Mouse (Mus musculus) left cerebral cortex, adult 2 months (tissue): ENCODE data around the gene A830005F24Rik. TPM values are rescaled to one million over a fixed set of nuclear protein-coding genes. Genes with fewer than 3 reads are reported as not detected.

ENCODE experiments used
- DNase-seq, 2 experiments: peaks; one replicate each; pipeline ENCODE4 v3.0.0; 2021 to 2022; ENCODE audit warnings: low spot score in 2 of 2, mixed read lengths in 1 of 2; ENCODE audit errors: extremely low spot score in 1 of 2
- H3K27ac ChIP-seq: fragments of 200-600 bp; 2 replicates; pipeline ENCODE4 v1.8.1; 2022
- H3K4me3 ChIP-seq: fragments of 200-600 bp; 2 replicates; pipeline ENCODE4 v1.8.1; 2022
- CTCF ChIP-seq: fragments of 200-600 bp; IDR thresholded peaks from 2 replicates; pipeline ENCODE4 v1.8.1; 2022; ENCODE audit warnings: antibody characterized with exemption, mild to moderate bottlenecking, moderate library complexity
- intact Hi-C: fragments of 180-260 bp; cut with DNase I; formaldehyde crosslinking; loops from one replicate; pipeline ENCODE4 v1.15.1; 2025
- long read RNA-seq, 2 experiments: library from polyadenylated mRNA; stranded (forward); transcript quantifications; one replicate each; pipeline ENCODE4 v2.0.0; 2021; ENCODE audit warnings: borderline mapping rate in 2 of 2
- total RNA-seq, 2 experiments: library from RNA; stranded (reverse); gene quantifications; 2 replicates each; pipeline ENCODE4 v1.2.3; 2021

Gene A830005F24Rik
- 1 to 10 TPM; 1.5 to 2.8 TPM for total RNA-seq
- long read RNA-seq, experiment 1, partial matches to known transcripts = 0 of 1 reads
- long read RNA-seq, experiment 1, other reads (novel, unspliced or antisense) = 0 of 1 reads
- long read RNA-seq, experiment 2, partial matches to known transcripts = 0 of 2 reads
- long read RNA-seq, experiment 2, other reads (novel, unspliced or antisense) = 0 of 2 reads

- H3K27ac ChIP-seq = peak within 1 kb of the TSS; percentile 91
- H3K4me3 ChIP-seq = peak within 1 kb of the TSS; percentile 95
- intact Hi-C loops = no loop called here
- TF ChIP-seq CTCF = no peak; the same call in 1 of the 2 replicates
- DNase-seq = peak; percentile 83 to 89
These were observed at the start of gene A830005F24Rik, which contains the start of gene Zfp169 for GRCm38 (mm10) chr13:48513003-48513929. TSS of gene A830005F24Rik (plus strand) at chr13:48513570. TSS of gene Zfp169 (minus strand) at chr13:48513451.

GRCm38 (mm10) chr13:48464170-48464569 is 49.2 kb upstream of the A830005F24Rik start:
- H3K4me3 ChIP-seq = no peak overlapping the region
- intact Hi-C loops = loop anchor here (1.0 to 10.0 kb wide), 6 partner anchors 202 to 1319 kb away; partner anchors contain the start of gene Id4
- peak; percentile 86 for TF ChIP-seq CTCF
- H3K27ac ChIP-seq = no peak overlapping the region
- peak; percentile 80 for DNase-seq

DNA sequence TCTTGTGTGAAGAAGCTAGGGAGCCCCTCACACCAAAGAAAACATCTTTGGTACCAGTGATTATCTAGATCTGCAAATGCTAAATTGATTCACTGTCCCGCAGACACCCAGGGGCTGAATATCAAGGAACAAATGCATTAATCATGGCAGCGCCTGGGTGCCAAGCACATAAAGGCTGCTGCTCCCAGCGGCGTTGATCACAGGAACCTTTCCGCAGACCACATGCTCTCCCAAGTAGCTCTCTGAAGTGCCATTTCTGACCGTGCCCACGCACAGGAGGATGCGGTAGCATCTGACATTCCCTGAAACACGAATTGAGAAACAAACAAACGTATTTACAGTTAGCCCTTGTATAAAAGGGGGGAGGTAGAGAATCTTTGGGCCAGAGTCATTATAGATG is 47.2 kb upstream of the A830005F24Rik start:
- Histone ChIP-seq H3K4me3 (no peak overlapping the region), H3K27ac (no peak overlapping the region)
- intact Hi-C loops = loop anchor here (10.0 kb wide), 2 partner anchors 621 to 1321 kb away; no protein-coding TSS in a partner anchor
- DNase-seq = no peak
- TF ChIP-seq CTCF = no peak

GRCm38 (mm10) chr13:48468656-48469180 is 44.7 kb upstream of the A830005F24Rik start:
- intact Hi-C loops = loop anchor here (10.0 kb wide), 2 partner anchors 624 to 1324 kb away; no protein-coding TSS in a partner anchor
- no peak overlapping the region for H3K27ac ChIP-seq
- DNase-seq = no peak
- TF ChIP-seq CTCF = no peak
- H3K4me3 ChIP-seq = no peak overlapping the region

- DNase-seq = no peak
- H3K27ac ChIP-seq = no peak overlapping the region
These were observed 29.8 kb upstream of the A830005F24Rik start for GRCm38 (mm10) chr13:48483606-48484005.

DNA sequence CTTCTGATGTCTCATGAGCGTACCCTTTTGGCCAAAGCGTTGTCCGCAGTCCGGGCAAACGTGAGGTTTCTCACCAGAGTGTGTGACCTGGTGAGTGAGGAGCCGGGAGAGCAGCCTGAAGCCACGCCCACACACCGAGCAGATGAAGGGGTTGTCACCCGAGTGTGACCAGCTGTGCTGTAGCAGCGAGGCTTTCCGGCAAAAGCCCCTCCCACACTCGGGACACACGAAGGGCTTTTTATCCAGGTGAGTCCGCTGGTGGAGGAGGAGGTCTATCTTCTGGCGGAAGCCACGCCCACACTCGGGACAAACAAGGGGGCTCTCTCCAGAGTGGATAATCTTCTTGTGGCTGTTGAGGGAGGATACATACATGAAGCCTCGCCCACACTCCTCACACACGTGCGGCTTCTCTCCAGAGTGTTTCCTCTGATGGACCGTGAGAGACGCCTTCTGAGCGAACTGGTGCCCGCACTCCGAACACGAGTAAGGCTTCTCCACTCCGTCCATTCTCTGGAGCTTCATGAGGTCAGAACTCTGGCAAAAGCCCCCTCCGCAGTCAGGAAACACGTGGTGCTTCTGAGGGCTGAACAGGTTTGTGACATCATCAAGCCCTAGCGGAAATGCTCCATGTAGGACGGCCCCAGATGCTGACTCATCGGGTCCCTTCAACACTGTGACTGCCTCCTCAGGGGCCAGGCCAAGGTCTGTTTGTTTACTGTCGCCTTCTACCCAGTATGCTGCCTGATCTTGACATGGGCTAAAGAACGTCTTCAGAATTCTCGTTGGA is 22.8 kb upstream of the A830005F24Rik start:
- TF ChIP-seq CTCF = no peak
- intact Hi-C loops = no loop called here
- DNase-seq = no peak
- H3K27ac ChIP-seq = no peak overlapping the region
- no peak overlapping the region for H3K4me3 ChIP-seq

More at GRCm38 (mm10) chr13:48483606-48484005, 29.8 kb upstream of the A830005F24Rik start:
- intact Hi-C loops = no loop called here
- no peak for TF ChIP-seq CTCF
- H3K4me3 ChIP-seq = no peak overlapping the region

- intact Hi-C loops = no loop called here
- no peak overlapping the region for H3K4me3 ChIP-seq
- DNase-seq = no peak
- peak overlapping the region; percentile 54 for H3K27ac ChIP-seq
- TF ChIP-seq CTCF = no peak
These were observed 20.2 kb upstream of the A830005F24Rik start for GRCm38 (mm10) chr13:48493183-48493582.

GRCm38 (mm10) chr13:48497693-48498221 is 15.6 kb upstream of the A830005F24Rik start:
- intact Hi-C loops = no loop called here
- Histone ChIP-seq H3K4me3 (peak overlapping the region; percentile 14; the same call in 1 of the 2 replicates), H3K27ac (no peak overlapping the region)
- peak; percentile 69 to 76 for DNase-seq
- TF ChIP-seq CTCF = peak; percentile 91

DNA sequence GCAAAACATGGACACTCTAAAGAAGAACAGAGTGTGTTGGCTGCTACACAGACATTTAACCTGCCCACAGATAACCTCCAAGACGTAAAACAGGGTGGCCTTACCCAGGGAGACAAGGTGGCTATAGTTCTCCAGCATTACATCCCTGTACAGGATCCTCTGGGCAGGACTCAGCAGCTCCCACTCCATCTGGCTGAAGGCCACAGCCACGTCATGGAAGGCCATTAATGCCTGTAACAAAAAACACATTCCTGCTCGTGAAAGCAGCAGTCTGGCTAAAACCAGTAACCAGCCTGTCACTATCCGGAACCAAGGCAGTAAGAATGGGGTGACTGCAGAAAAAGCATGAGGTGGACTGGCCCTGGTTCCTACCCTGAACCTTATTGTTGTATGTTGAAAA is 14.7 kb upstream of the A830005F24Rik start:
- intact Hi-C loops = no loop called here

GRCm38 (mm10) chr13:48502422-48502821 is 10.9 kb upstream of the A830005F24Rik start:
- H3K4me3 ChIP-seq = no peak overlapping the region
- no peak for DNase-seq
- intact Hi-C loops = no loop called here
- no peak for TF ChIP-seq CTCF
- no peak overlapping the region for H3K27ac ChIP-seq

More for the DNA sequence above, 14.7 kb upstream of the A830005F24Rik start:
- TF ChIP-seq CTCF = no peak
- no peak overlapping the region for H3K4me3 ChIP-seq
- no peak for DNase-seq
- H3K27ac ChIP-seq = no peak overlapping the region

- no peak for DNase-seq
- Histone ChIP-seq H3K27ac (no peak overlapping the region), H3K4me3 (no peak overlapping the region)
- no peak for TF ChIP-seq CTCF
- intact Hi-C loops = no loop called here
These were observed 4.7 kb upstream of the A830005F24Rik start for GRCm38 (mm10) chr13:48508661-48509060.
